ENCODE assay signal across 11 mouse cellular contexts in the genomic region with DNA sequence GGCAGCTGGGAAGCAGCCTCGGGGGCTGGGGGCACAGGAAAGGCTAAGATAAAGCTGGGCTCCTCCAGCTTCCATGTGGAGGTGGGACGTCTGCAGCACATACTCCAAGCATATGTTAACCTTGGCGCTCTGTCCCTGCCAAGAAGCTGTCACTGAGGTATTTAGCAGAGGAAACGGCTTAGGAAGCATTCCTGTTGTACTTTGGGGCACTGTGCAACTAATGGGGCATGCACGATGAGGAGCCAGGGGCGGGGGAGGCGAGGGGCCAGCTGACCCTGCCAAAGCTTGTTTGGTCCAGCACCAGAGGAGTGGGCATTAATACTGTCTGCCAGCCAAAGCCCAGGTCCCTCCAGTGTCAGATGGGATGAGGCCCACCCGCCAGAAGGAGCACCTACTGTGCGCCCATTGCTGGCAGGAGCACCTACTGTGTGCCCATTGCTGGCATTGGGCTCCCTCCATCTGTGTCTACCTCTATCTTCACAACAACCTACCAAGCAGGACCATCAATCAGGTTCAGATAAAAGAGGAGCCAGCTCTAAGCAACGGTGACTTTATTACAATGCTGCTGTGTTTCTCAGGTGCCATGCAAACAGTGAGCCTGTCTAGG.
DNase-seq lines count a peak whose midpoint lies in the region; ATAC-seq lines count a peak whose summit lies in the region.
"Had no signal": no experiment of that assay in that cellular context is flagged by ENCODE, and none has a peak within 500 bp of the region (broad histone marks: within the 10 kb centered on the region; RNA-seq: fewer than 3 reads in every experiment).

No protein-coding gene starts in this region.

- no peak overlapping the region for H3K4me3 ChIP-seq in hindbrain, embryonic 10.5 days
- no peak overlapping the region for H3K4me3 ChIP-seq in hindbrain, embryonic 11.5 days (ENCODE audit: low read depth, low read length)
- no peak overlapping the region for H3K4me3 ChIP-seq in kidney, embryonic 16.5 days (ENCODE audit: low read length)
- H3K4me3 ChIP-seq: midbrain, embryonic 12.5 days had no signal

- peaks cover 23% of the 10 kb centered on the region for H3K4me1 ChIP-seq in hindbrain, embryonic 10.5 days (replicated peaks)
- H3K4me1 ChIP-seq in hindbrain, embryonic 11.5 days (replicated peaks; ENCODE audit: control insufficient read depth, insufficient read depth, low read length) = no peaks in the 10 kb centered on the region
- peaks cover 11% of the 10 kb centered on the region for H3K4me1 ChIP-seq in kidney, embryonic 16.5 days (ENCODE audit: insufficient read depth, low read length)

- H3K36me3 ChIP-seq in hindbrain, embryonic 10.5 days = no peaks in the 10 kb centered on the region
- no peaks in the 10 kb centered on the region for H3K36me3 ChIP-seq in hindbrain, embryonic 11.5 days (ENCODE audit: control insufficient read depth, insufficient read depth, low read length)
- no peaks in the 10 kb centered on the region for H3K36me3 ChIP-seq in kidney, embryonic 16.5 days (ENCODE audit: insufficient read depth, low read length)
- H3K36me3 ChIP-seq: midbrain, embryonic 12.5 days had no signal

- H3K4me2 ChIP-seq in hindbrain, embryonic 11.5 days (replicated peaks; ENCODE audit: low read depth, low read length) = no peak overlapping the region
- no peak overlapping the region for H3K4me2 ChIP-seq in kidney, embryonic 16.5 days (replicated peaks; ENCODE audit: low read depth, low read length)
- H3K4me2 ChIP-seq: midbrain, embryonic 12.5 days had no signal

- H3K27me3 ChIP-seq in hindbrain, embryonic 10.5 days (ENCODE audit: insufficient read depth, poor library complexity, severe bottlenecking) = 0 out of 2 replicates have a peak, but pooled peaks cover 3% of the 10 kb centered on the region
- no peaks in the 10 kb centered on the region for H3K27me3 ChIP-seq in hindbrain, embryonic 11.5 days (ENCODE audit: control insufficient read depth, insufficient read depth, low read length)
- no peaks in the 10 kb centered on the region for H3K27me3 ChIP-seq in kidney, embryonic 16.5 days (ENCODE audit: insufficient read depth, low read length)

- H3K27ac ChIP-seq in hindbrain, embryonic 10.5 days = peak overlapping the region; percentile 25
- H3K27ac ChIP-seq in hindbrain, embryonic 11.5 days (ENCODE audit: low read depth, low read length) = no peak overlapping the region
- H3K27ac ChIP-seq in kidney, embryonic 16.5 days (ENCODE audit: low read length) = no peak overlapping the region
- H3K27ac ChIP-seq: midbrain, embryonic 12.5 days had no signal

- H3K9me3 ChIP-seq in hindbrain, embryonic 10.5 days = no peaks in the 10 kb centered on the region
- H3K9me3 ChIP-seq in hindbrain, embryonic 11.5 days (ENCODE audit: control insufficient read depth, low read length) = no peaks in the 10 kb centered on the region
- H3K9me3 ChIP-seq in kidney, embryonic 16.5 days (ENCODE audit: low read length) = no peaks in the 10 kb centered on the region
- H3K9me3 ChIP-seq: midbrain, embryonic 12.5 days had no signal

- no peak for ATAC-seq in hindbrain, embryonic 11.5 days (ENCODE audit: low FRiP score)
- ATAC-seq in kidney, embryonic 16.5 days (ENCODE audit: low FRiP score, low TSS enrichment) = peak; percentile 59; the same call in 1 of the 2 replicates
- ATAC-seq: liver, postnatal 0 days had no signal

- H3K9ac ChIP-seq in hindbrain, embryonic 11.5 days (ENCODE audit: low read depth, low read length) = no peak overlapping the region
- no peak overlapping the region for H3K9ac ChIP-seq in kidney, embryonic 16.5 days (replicated peaks; ENCODE audit: low read length)
- H3K9ac ChIP-seq: liver, postnatal 0 days; midbrain, embryonic 12.5 days had no signal

- DNase-seq in hindbrain, embryonic 10.5 days (ENCODE audit: low spot score) = no peak
- no peak for DNase-seq in hindbrain, embryonic 11.5 days (ENCODE audit: low spot score)
- DNase-seq in Muller cell, postnatal 12 days (ENCODE audit: inconsistent ontology term) = peak; percentile 22
- peak; percentile 25 for DNase-seq in cerebellum, adult 9-11 months
- no peak for DNase-seq in c-Kit-positive CD71-positive TER-119-positive erythroid progenitor cells, embryonic 14.5 days (ENCODE audit: low spot score)
- no peak for DNase-seq in spleen, postnatal 14 days (ENCODE audit: low spot score in 2 of 2)
- no peak for DNase-seq in spleen, postnatal 10 days (ENCODE audit: low spot score in 2 of 2)
- DNase-seq: gastrocnemius, postnatal 36 days; liver, postnatal 0 days had no signal

- WGBS in hindbrain, embryonic 10.5 days = 79% methylated on average over 10 of the region's 10 CpGs
- 75% methylated on average over 10 of the region's 10 CpGs for WGBS in hindbrain, embryonic 11.5 days
- 37% methylated on average over 10 of the region's 10 CpGs for WGBS in kidney, embryonic 16.5 days

Comparison
In these comparisons a context has a peak if more than half of its experiments do, and no peak if none do; other contexts are left out.
1. DNase-seq: peak in Muller cell, postnatal 12 days (single experiment) and cerebellum, adult 9-11 months (single experiment); none in hindbrain, embryonic 10.5 days (single experiment), hindbrain, embryonic 11.5 days (single experiment), c-Kit-positive CD71-positive TER-119-positive erythroid progenitor cells, embryonic 14.5 days (single experiment), spleen, postnatal 14 days (0 of 2) and spleen, postnatal 10 days (0 of 2).